Mouse (Mus musculus): ENCODE results near the gene Cxcl2. TPM values are rescaled to one million over a fixed set of nuclear protein-coding genes. Genes with fewer than 3 reads are reported as not detected.

Cxcl2 gene
- polyA plus RNA-seq, 1 experiment = not detected

GRCm38 (mm10) chr5:90922958-90923357, 19.3 kb downstream of the Cxcl2 start:
- H3K27me3 ChIP-seq (ENCODE audit: control insufficient read depth, insufficient read depth, insufficient read length) = no peaks in the 10 kb centered on the region
- H3ac ChIP-seq (ENCODE audit: control insufficient read depth, insufficient read length, low read depth) = no peak overlapping the region
- no peaks in the 10 kb centered on the region for H3K79me3 ChIP-seq (ENCODE audit: low read depth)
- no peak overlapping the region for H3K4me3 ChIP-seq (ENCODE audit: insufficient read depth, poor library complexity, severe bottlenecking)
- no peaks in the 10 kb centered on the region for H3K79me2 ChIP-seq (ENCODE audit: control insufficient read depth, insufficient read depth)
- no peak for TF ChIP-seq MAX (IDR thresholded peaks at IDR 0.05)
- no peak for TF ChIP-seq USF1 (IDR thresholded peaks at IDR 0.05; ENCODE audit: low read depth)
- TF ChIP-seq CTCF (IDR thresholded peaks at IDR 0.05; ENCODE audit: control insufficient read depth, insufficient read depth, insufficient read length) = no peak
- no peak for TF ChIP-seq FOSL1 (IDR thresholded peaks at IDR 0.05; ENCODE audit: insufficient read depth, low read length, poor library complexity, severe bottlenecking)
- no peak for TF ChIP-seq CEBPB (IDR thresholded peaks at IDR 0.05; ENCODE audit: low read depth)
- no peak for TF ChIP-seq MYOG (IDR thresholded peaks at IDR 0.05; ENCODE audit: control insufficient read depth, extremely low read depth, insufficient read length)
- TF ChIP-seq MYOD1 (IDR thresholded peaks at IDR 0.05; ENCODE audit: control insufficient read depth, insufficient read length, low read depth) = no peak
- no peaks in the 10 kb centered on the region for H3K36me3 ChIP-seq (ENCODE audit: control insufficient read depth, insufficient read depth)

DNA sequence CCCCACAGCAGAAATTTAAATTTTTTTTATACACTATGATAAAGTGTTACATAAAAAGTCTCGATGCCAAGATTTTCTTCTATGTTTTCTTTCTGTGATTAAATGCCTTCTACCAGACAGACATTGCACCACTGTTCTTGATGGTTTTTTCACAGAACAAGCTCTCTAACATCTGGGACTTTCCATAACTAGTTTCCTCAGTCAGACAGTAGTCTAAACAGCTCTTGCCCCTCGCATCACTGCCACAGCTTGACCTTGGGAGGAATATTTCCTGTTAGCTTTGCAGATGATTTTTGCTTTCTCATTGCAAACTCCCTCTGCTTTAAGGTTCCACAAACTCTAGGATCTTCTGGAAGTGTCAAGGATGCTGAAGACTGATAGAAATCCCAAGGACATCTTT, 26.9 kb downstream of the Cxcl2 start:
- Histone ChIP-seq H3K36me3 (ENCODE audit: control insufficient read depth, insufficient read depth) (peaks cover 21% of the 10 kb centered on the region), H3K79me2 (ENCODE audit: control insufficient read depth, insufficient read depth) (peaks cover 44% of the 10 kb centered on the region), H3K4me3 (ENCODE audit: insufficient read depth, poor library complexity, severe bottlenecking) (no peak overlapping the region), H3K27me3 (ENCODE audit: control insufficient read depth, insufficient read depth, insufficient read length) (no peaks in the 10 kb centered on the region), H3K79me3 (ENCODE audit: low read depth) (peaks cover 39% of the 10 kb centered on the region), H3ac (ENCODE audit: control insufficient read depth, insufficient read length, low read depth) (no peak overlapping the region)
- no peak for TF ChIP-seq MYOG (IDR thresholded peaks at IDR 0.05; ENCODE audit: control insufficient read depth, extremely low read depth, insufficient read length)
- no peak for TF ChIP-seq FOSL1 (IDR thresholded peaks at IDR 0.05; ENCODE audit: insufficient read depth, low read length, poor library complexity, severe bottlenecking)
- TF ChIP-seq MAX (IDR thresholded peaks at IDR 0.05) = no peak
- TF ChIP-seq CTCF (IDR thresholded peaks at IDR 0.05; ENCODE audit: control insufficient read depth, insufficient read depth, insufficient read length) = no peak
- no peak for TF ChIP-seq USF1 (IDR thresholded peaks at IDR 0.05; ENCODE audit: low read depth)
- no peak for TF ChIP-seq CEBPB (IDR thresholded peaks at IDR 0.05; ENCODE audit: low read depth)
- no peak for TF ChIP-seq MYOD1 (IDR thresholded peaks at IDR 0.05; ENCODE audit: control insufficient read depth, insufficient read length, low read depth)

GRCm38 (mm10) chr5:90930971-90931851, 27.5 kb downstream of the Cxcl2 start, which contains the start of gene Mthfd2l:
Gene Mthfd2l, plus strand, starts transcription at chr5:90931117.
- peaks cover 42% of the 10 kb centered on the region for H3K79me3 ChIP-seq (ENCODE audit: low read depth)
- H3K27me3 ChIP-seq (ENCODE audit: control insufficient read depth, insufficient read depth, insufficient read length) = no peaks in the 10 kb centered on the region
- TF ChIP-seq CEBPB (IDR thresholded peaks at IDR 0.05; ENCODE audit: low read depth) (no peak), MYOG (IDR thresholded peaks at IDR 0.05; ENCODE audit: control insufficient read depth, extremely low read depth, insufficient read length) (no peak), USF1 (IDR thresholded peaks at IDR 0.05; ENCODE audit: low read depth) (no peak), MYOD1 (IDR thresholded peaks at IDR 0.05; ENCODE audit: control insufficient read depth, insufficient read length, low read depth) (no peak), MAX (IDR thresholded peaks at IDR 0.05) (peak; percentile 86), FOSL1 (IDR thresholded peaks at IDR 0.05; ENCODE audit: insufficient read depth, low read length, poor library complexity, severe bottlenecking) (no peak), CTCF (IDR thresholded peaks at IDR 0.05; ENCODE audit: control insufficient read depth, insufficient read depth, insufficient read length) (peak; percentile 94)
- peak within 1 kb of the TSS; percentile 64 for H3K4me3 ChIP-seq (ENCODE audit: insufficient read depth, poor library complexity, severe bottlenecking)
- peaks cover 27% of the 10 kb centered on the region for H3K36me3 ChIP-seq (ENCODE audit: control insufficient read depth, insufficient read depth)
- H3K79me2 ChIP-seq (ENCODE audit: control insufficient read depth, insufficient read depth) = peaks cover 48% of the 10 kb centered on the region
- peak within 1 kb of the TSS; percentile 73 for H3ac ChIP-seq (ENCODE audit: control insufficient read depth, insufficient read length, low read depth)

GRCm38 (mm10) chr5:90931911-90932310, 28.2 kb downstream of the Cxcl2 start:
- TF ChIP-seq MYOG (IDR thresholded peaks at IDR 0.05; ENCODE audit: control insufficient read depth, extremely low read depth, insufficient read length) (no peak), USF1 (IDR thresholded peaks at IDR 0.05; ENCODE audit: low read depth) (no peak), MAX (IDR thresholded peaks at IDR 0.05) (no peak), FOSL1 (IDR thresholded peaks at IDR 0.05; ENCODE audit: insufficient read depth, low read length, poor library complexity, severe bottlenecking) (no peak), CTCF (IDR thresholded peaks at IDR 0.05; ENCODE audit: control insufficient read depth, insufficient read depth, insufficient read length) (no peak), MYOD1 (IDR thresholded peaks at IDR 0.05; ENCODE audit: control insufficient read depth, insufficient read length, low read depth) (no peak), CEBPB (IDR thresholded peaks at IDR 0.05; ENCODE audit: low read depth) (no peak)
- Histone ChIP-seq H3K79me2 (ENCODE audit: control insufficient read depth, insufficient read depth) (peaks cover 55% of the 10 kb centered on the region), H3ac (ENCODE audit: control insufficient read depth, insufficient read length, low read depth) (peak overlapping the region; percentile 73), H3K79me3 (ENCODE audit: low read depth) (peaks cover 45% of the 10 kb centered on the region), H3K4me3 (ENCODE audit: insufficient read depth, poor library complexity, severe bottlenecking) (peak overlapping the region; percentile 64), H3K36me3 (ENCODE audit: control insufficient read depth, insufficient read depth) (peaks cover 33% of the 10 kb centered on the region), H3K27me3 (ENCODE audit: control insufficient read depth, insufficient read depth, insufficient read length) (no peaks in the 10 kb centered on the region)

DNA sequence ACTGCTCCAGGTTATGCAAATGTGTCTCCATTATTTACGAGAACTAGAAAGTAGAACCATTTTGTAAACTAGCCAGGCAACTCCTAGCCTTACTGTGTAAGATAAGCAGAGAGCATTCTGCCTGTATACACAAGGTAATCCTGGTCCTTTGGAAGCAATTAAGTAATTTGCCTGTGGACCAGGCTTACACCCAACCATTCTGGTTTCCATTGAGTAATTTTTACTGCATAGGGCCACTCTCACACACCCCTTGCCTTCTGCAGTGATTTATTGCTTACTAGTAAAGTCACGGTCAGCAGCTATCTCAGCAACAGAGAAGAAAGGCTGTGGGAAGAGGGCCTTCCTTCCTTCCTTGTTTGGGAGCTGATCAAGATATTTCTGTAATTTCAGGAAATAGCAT, 33.0 kb downstream of the Cxcl2 start:
- peaks cover 46% of the 10 kb centered on the region for H3K36me3 ChIP-seq (ENCODE audit: control insufficient read depth, insufficient read depth)
- no peak overlapping the region for H3K4me3 ChIP-seq (ENCODE audit: insufficient read depth, poor library complexity, severe bottlenecking)
- H3K79me2 ChIP-seq (ENCODE audit: control insufficient read depth, insufficient read depth) = peaks cover 50% of the 10 kb centered on the region
- H3K27me3 ChIP-seq (ENCODE audit: control insufficient read depth, insufficient read depth, insufficient read length) = no peaks in the 10 kb centered on the region
- TF ChIP-seq MAX (IDR thresholded peaks at IDR 0.05) = no peak
- TF ChIP-seq MYOD1 (IDR thresholded peaks at IDR 0.05; ENCODE audit: control insufficient read depth, insufficient read length, low read depth) = no peak
- TF ChIP-seq FOSL1 (IDR thresholded peaks at IDR 0.05; ENCODE audit: insufficient read depth, low read length, poor library complexity, severe bottlenecking) = no peak
- no peak for TF ChIP-seq CEBPB (IDR thresholded peaks at IDR 0.05; ENCODE audit: low read depth)
- no peak for TF ChIP-seq USF1 (IDR thresholded peaks at IDR 0.05; ENCODE audit: low read depth)
- TF ChIP-seq CTCF (IDR thresholded peaks at IDR 0.05; ENCODE audit: control insufficient read depth, insufficient read depth, insufficient read length) = no peak
- no peak for TF ChIP-seq MYOG (IDR thresholded peaks at IDR 0.05; ENCODE audit: control insufficient read depth, extremely low read depth, insufficient read length)
- H3K79me3 ChIP-seq (ENCODE audit: low read depth) = peaks cover 44% of the 10 kb centered on the region
- no peak overlapping the region for H3ac ChIP-seq (ENCODE audit: control insufficient read depth, insufficient read length, low read depth)
